Mouse (Mus musculus) left cerebral cortex, adult 8-10 months (tissue): Measurements from ENCODE around the gene Suco. TPM values are rescaled to one million over a fixed set of nuclear protein-coding genes. Genes with fewer than 3 reads are reported as not detected.

ENCODE experiments used
- DNase-seq, 2 experiments: peaks; one replicate each; pipeline ENCODE4 v3.0.0; 2022; ENCODE audit warnings: low spot score in 2 of 2
- total RNA-seq, 4 experiments: library from RNA; stranded (reverse); gene quantifications; 2 replicates each; pipeline ENCODE4 v1.2.4; 2022

Gene Suco
- total RNA-seq, 4 experiments from 2014 or later: 40.2 to 48.7 (median 45.8) TPM

GRCm38 (mm10) chr1:161894553-161894952 is 18.1 kb upstream of the Suco start:
- DNase-seq: no peak

GRCm38 (mm10) chr1:161894126-161894525 is 17.6 kb upstream of the Suco start:
- no peak for DNase-seq

- no peak for DNase-seq
Observed at GRCm38 (mm10) chr1:161888823-161889222, 12.3 kb upstream of the Suco start.

GRCm38 (mm10) chr1:161887679-161888260 is 11.3 kb upstream of the Suco start:
- no peak for DNase-seq

- DNase-seq: no peak
Observed at GRCm38 (mm10) chr1:161885762-161886161, 9.3 kb upstream of the Suco start.

GRCm38 (mm10) chr1:161877580-161878142 is 1.2 kb upstream of the Suco start:
- no peak for DNase-seq

GRCm38 (mm10) chr1:161875706-161876552 is 553 bp downstream of the Suco start:
- DNase-seq: peak in 1 of 2 experiments; percentile 41

GRCm38 (mm10) chr1:161869422-161869821 is 7.1 kb downstream of the Suco start:
- DNase-seq: no peak

GRCm38 (mm10) chr1:161868413-161868812 is 8.1 kb downstream of the Suco start:
- DNase-seq: no peak

GRCm38 (mm10) chr1:161863742-161864141 is 12.7 kb downstream of the Suco start:
- no peak for DNase-seq

- no peak for DNase-seq
Observed at GRCm38 (mm10) chr1:161859248-161859647, 17.2 kb downstream of the Suco start.

- DNase-seq: no peak
Observed at GRCm38 (mm10) chr1:161826677-161827076, 49.8 kb downstream of the Suco start.

- DNase-seq: no peak
Observed at GRCm38 (mm10) chr1:161809428-161809827, 67.1 kb downstream of the Suco start.

- DNase-seq: no peak
Observed at GRCm38 (mm10) chr1:161808980-161809379, 67.5 kb downstream of the Suco start.

- no peak for DNase-seq
Observed at GRCm38 (mm10) chr1:161804541-161804971, 71.9 kb downstream of the Suco start.

GRCm38 (mm10) chr1:161801321-161801720 is 75.2 kb downstream of the Suco start:
- DNase-seq: no peak

GRCm38 (mm10) chr1:161800256-161800655 is 76.2 kb downstream of the Suco start:
- no peak for DNase-seq

- DNase-seq: no peak
Observed at GRCm38 (mm10) chr1:161799791-161800190, 76.7 kb downstream of the Suco start.

GRCm38 (mm10) chr1:161798866-161799265 is 77.6 kb downstream of the Suco start:
- no peak for DNase-seq

GRCm38 (mm10) chr1:161794447-161795211 is 81.9 kb downstream of the Suco start:
- DNase-seq: no peak

GRCm38 (mm10) chr1:161793321-161793720 is 83.2 kb downstream of the Suco start:
- DNase-seq: no peak

GRCm38 (mm10) chr1:161792687-161792969 is 83.9 kb downstream of the Suco start:
- DNase-seq: no peak
